18 mouse cellular contexts compared by ENCODE assay signal in genomic region chr13:42991164-42991563, GRCm38 (mm10).
"Had no signal": no experiment of that assay in that cellular context is flagged by ENCODE, and none has a peak within 500 bp of the region (broad histone marks: within the 10 kb centered on the region; RNA-seq: fewer than 3 reads in every experiment).

No protein-coding gene starts in this region.

- H3K4me1 ChIP-seq: liver, embryonic 13.5 days; megakaryocyte, embryonic 14.5 days; midbrain, embryonic 10.5 days; neural tube, embryonic 12.5 days had no signal

- H3K4me2 ChIP-seq: liver, embryonic 13.5 days; lung, embryonic 14.5 days; neural tube, embryonic 12.5 days; neural tube, embryonic 15.5 days had no signal

- H3K27me3 ChIP-seq: liver, embryonic 13.5 days; megakaryocyte, embryonic 14.5 days; neural tube, embryonic 12.5 days; neural tube, embryonic 15.5 days had no signal

- ATAC-seq: lung, postnatal 0 days had no signal

- H3K27ac ChIP-seq: kidney, postnatal 0 days; liver, embryonic 13.5 days; macrophage; midbrain, embryonic 10.5 days; neural tube, embryonic 12.5 days; neural tube, embryonic 15.5 days; stomach, postnatal 0 days had no signal

- DNase-seq: kidney, adult 2 months; kidney, postnatal 25 days; liver, embryonic 13.5 days; lung, embryonic 14.5 days; midbrain, embryonic 14.5 days; right cerebral cortex, adult 18-20 months; right cerebral cortex, postnatal 14 days; right cerebral cortex, postnatal 4 days; thymus, adult 2 months; thymus, postnatal 14 days had no signal

- H3K9ac ChIP-seq: liver, embryonic 13.5 days; lung, embryonic 14.5 days; neural tube, embryonic 12.5 days; neural tube, embryonic 15.5 days had no signal

- H3K36me3 ChIP-seq: liver, embryonic 13.5 days; midbrain, embryonic 10.5 days; neural tube, embryonic 12.5 days; neural tube, embryonic 15.5 days had no signal

- H3K9me3 ChIP-seq: liver, embryonic 13.5 days; neural tube, embryonic 12.5 days had no signal

- H3K4me3 ChIP-seq: liver, embryonic 13.5 days; megakaryocyte, embryonic 14.5 days; midbrain, embryonic 10.5 days; neural tube, embryonic 12.5 days; neural tube, embryonic 15.5 days had no signal
